Mouse (Mus musculus): ENCODE results near the gene Qtrt1. TPM values are rescaled to one million over a fixed set of nuclear protein-coding genes. Genes with fewer than 3 reads are reported as not detected.
A peak's percentile ranks its signal among the peaks of the same experiment; 100 is the strongest.
"Not testable (repeated sequence)": the region's sequence is repeated elsewhere in the genome, so short reads cannot be mapped to it uniquely, and the experiment has no call there.

Gene Qtrt1
- total RNA-seq, 2 experiments from 2014 or later: 21.4 to 31.6 TPM

DNA sequence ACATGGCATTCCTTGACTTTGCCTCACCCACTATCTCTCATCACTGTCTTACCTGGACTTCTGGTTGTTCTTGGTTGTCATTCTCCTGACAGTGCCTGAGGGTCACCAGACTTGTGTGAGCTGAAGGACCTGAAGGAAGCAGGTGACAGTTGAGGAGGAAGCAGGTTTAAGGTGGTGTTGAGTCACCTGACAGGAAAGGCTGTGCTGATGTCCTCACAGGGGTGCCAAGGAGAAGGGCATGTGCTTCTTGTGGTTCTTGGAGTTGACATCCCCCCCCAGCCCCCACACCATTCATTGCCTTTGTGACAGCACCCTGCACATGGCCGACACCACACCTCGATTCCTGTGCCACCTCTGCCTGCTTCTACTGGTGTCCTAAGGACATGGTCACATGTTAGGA is 36.1 kb downstream of the Qtrt1 start:
- no peak for DNase-seq (ENCODE audit: extremely low spot score in 1 of 2, low spot score in 1 of 2)

DNA sequence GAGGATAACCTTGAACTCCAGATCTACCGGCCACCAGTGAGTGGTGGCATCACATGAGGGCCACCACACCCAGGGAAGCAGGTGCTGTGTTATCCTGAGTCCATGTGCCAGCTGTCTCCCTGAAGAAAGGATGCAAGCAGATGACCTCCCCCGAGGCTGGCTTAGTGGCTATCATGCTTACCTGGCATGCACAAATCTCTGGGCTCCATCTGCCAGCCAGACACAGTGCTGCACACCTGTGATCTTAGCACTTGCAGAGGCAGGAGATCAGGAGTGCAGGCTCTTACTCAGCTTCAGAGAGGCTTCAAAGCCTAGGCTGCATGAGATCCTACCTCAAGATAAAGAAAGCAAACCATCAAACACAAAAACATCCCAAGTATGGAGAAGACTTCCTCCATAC is 38.1 kb downstream of the Qtrt1 start:
- no peak for DNase-seq (ENCODE audit: extremely low spot score in 1 of 2, low spot score in 1 of 2)

- no peak for DNase-seq (ENCODE audit: extremely low spot score in 1 of 2, low spot score in 1 of 2)
Observed at GRCm38 (mm10) chr9:21450270-21450669, 38.6 kb downstream of the Qtrt1 start.

DNA sequence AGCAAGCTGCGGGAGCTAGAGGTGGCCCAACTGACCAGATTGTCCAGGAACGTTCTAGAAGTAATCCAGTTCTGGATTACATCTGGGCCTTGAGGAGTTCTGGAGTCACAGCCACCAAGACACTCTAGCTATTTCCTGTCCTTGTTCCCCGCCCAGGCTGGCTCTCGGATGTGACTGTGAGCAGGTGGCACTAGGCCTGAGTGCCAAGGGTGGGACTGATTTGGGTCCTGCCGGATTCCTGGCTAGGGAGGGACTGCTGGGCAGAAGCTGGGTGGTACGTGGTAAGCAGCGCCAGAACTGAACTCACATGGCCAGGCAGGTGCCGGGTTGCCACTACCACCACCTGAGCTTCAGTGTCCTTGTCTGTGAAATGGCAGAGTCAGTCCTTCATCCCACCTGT is 39.8 kb downstream of the Qtrt1 start:
- DNase-seq (ENCODE audit: extremely low spot score in 1 of 2, low spot score in 1 of 2): no peak

DNA sequence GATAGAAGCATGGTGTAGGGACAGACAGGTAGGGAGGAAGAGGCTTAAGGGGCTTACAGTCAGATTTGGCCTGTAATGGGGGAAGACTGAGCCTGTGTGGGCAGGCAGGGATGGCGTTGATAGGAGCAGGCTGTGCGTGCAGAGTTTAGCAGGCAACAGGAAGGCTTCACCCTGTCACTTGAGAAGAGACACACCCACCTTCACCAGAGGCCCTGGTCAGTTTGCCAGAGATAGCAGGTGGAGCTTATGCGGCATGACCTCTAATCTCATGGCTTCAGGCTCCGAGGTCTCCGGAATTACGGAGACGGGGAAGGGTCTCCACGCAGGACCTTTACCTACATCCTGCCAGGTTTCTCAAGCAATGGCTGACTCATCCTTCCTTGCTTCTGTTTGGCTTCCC is 40.2 kb downstream of the Qtrt1 start:
- no peak for DNase-seq (ENCODE audit: extremely low spot score in 1 of 2, low spot score in 1 of 2)

DNA sequence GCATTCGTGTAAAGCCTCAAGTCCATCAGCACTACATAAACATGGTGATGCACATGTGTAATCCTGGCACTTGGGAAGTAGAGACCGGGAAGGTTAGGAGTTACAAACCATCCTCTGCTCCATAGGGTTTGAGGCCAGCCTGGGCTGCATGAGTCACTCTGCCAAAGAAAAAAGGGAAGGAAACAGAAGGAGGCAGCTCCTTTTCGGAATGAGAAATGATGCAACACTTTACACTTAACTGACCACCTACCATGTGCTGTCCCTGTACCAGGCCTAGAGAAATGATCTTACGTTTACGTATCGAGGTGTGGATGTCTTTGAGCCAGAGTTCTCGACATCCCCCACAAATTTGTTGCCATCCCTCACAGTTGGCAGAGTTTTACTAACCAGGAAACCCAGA is 41.4 kb downstream of the Qtrt1 start:
- no peak for DNase-seq (ENCODE audit: extremely low spot score in 1 of 2, low spot score in 1 of 2)

DNA sequence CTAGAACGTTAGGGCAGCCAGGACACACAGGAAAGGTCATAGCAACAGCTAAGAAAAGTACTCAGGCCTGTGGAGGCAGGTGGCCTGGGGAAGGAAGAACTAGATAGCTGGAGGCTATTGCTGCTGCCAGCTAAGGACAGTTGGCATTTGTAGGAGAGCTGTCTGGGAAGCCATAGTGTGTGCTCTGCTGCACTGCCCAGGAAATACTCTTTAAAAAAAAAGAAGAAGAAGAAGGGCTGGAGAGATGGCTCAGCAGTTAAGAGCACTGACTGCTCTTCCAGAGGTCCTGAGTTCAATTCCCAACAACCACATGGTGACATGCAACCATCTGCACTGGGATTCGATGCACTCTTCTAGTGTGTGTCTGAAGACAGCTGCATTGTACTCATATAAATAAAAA is 41.8 kb downstream of the Qtrt1 start:
- DNase-seq (ENCODE audit: extremely low spot score in 1 of 2, low spot score in 1 of 2): no peak

GRCm38 (mm10) chr9:21454556-21454955 is 42.9 kb downstream of the Qtrt1 start:
- DNase-seq (ENCODE audit: extremely low spot score in 1 of 2, low spot score in 1 of 2): no peak

DNA sequence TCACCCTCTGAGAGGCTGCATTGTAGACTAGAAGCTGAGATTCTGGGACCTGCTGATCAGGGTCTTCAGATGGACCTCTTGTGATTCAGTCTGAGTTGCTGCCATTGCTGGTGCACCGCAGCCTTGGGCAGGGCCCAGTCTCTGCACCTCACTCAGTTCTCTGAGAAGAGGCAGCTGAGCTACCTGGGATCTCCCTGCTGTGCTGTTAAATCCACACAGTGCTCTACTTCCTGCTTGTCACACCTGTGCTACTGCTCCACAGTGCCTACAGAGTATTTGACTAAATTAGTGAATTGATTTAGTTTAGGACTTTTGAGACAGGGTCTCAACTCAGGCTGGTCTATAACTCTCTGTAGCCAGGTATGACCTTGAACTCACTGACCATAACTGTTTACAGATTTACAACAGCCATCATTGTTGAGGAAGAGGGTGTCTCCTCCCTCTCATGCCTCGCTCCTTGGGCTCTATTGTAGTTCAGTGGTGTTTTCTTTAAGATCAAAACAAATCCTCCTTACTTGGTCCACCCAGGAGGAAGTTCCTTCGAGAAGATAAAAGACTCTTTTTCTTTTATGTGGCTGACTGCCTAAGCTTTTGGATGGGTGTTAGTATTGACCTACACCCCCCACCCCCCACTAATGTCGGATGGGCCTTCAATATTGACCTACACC is 43.6 kb downstream of the Qtrt1 start:
- no peak for DNase-seq (ENCODE audit: extremely low spot score in 1 of 2, low spot score in 1 of 2)

DNA sequence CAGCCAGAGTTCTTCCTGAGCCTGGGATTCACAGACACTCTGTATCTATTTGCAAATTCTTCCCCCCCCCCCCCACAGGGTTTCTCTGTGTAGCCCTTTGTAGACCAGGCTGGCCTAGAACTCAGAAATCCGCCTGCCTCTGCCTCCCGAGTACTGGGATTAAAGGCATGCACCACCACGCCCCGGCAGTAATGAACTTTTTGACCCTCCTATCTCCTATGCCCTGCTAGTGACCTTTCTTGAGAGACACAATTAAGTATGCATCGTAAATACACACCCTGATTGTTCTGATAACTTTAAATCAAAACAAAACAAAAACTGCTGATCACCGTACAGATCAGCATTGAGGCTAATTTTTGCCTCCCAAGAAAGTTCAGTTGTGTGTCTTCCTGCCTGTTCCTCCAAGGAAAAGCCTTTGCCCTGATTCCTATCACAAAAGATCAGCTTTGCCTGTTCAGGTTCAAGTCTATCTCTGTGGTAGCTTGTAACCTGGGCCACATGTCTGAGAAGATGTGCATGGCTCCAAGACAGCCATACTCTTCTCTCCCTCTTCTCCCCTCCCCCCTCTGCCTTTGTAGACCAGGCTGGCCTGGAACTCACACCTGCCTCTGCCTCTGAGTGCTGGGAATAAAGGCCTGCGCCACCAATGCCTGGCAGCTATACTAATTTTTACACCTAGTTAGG is 44.8 kb downstream of the Qtrt1 start:
- no peak for DNase-seq (ENCODE audit: extremely low spot score in 1 of 2, low spot score in 1 of 2)

- DNase-seq (ENCODE audit: extremely low spot score in 1 of 2, low spot score in 1 of 2): no peak
Observed at GRCm38 (mm10) chr9:21456930-21457634, 45.4 kb downstream of the Qtrt1 start.

- no peak for DNase-seq (ENCODE audit: extremely low spot score in 1 of 2, low spot score in 1 of 2)
Observed at GRCm38 (mm10) chr9:21458821-21459220, 47.2 kb downstream of the Qtrt1 start.

DNA sequence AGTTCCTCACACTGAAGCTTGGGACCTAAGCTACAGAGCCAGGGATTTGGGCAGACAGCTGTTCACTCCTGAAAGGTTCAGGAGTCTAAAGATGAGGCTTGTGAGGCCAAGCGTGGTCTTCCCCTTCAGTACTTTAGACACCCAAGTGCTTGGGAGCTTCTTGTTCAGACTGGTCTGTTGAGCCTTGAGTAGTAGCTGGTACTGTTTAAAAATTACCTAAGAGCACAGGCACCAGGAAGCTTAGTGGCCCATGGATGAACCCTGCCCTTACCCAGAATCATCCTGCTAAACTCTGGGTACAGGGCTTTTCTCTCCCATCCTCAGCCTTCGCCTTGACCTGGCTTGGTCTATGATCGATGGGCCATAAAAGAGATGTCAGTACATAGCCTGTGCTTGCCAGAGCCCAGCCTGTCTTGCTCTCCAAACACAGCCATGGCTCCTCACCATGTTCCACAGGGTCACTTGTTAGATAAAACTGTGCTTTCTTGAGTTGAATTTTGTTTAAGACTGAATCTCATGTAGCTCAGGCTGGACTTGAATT is 48.8 kb downstream of the Qtrt1 start:
- no peak for DNase-seq (ENCODE audit: extremely low spot score in 1 of 2, low spot score in 1 of 2)

GRCm38 (mm10) chr9:21463138-21463590 is 51.5 kb downstream of the Qtrt1 start:
- DNase-seq (ENCODE audit: extremely low spot score in 1 of 2, low spot score in 1 of 2): peak in 1 of 2 experiments; percentile 16

GRCm38 (mm10) chr9:21463766-21464564 is 52.3 kb downstream of the Qtrt1 start:
- DNase-seq (ENCODE audit: extremely low spot score in 1 of 2, low spot score in 1 of 2): no peak

DNA sequence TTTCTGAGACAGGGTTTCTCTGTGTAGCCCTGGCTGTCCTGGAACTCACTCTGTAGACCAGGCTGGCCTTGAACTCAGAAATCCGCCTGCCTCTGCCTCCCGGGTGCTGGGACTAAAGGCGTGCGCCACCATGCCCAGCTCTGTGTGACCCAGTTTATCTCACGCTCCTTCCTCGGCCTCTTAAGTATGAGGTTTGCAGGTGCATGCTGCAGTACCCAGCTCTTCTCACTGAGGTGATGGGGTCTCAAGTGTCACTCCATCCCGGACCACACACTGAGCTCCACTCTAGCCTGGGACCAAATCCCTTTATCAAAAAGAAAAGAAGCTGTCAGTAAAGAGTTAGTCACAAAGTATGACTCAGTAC is 52.9 kb downstream of the Qtrt1 start:
- not testable (repeated sequence) for DNase-seq (ENCODE audit: extremely low spot score in 1 of 2, low spot score in 1 of 2)

DNA sequence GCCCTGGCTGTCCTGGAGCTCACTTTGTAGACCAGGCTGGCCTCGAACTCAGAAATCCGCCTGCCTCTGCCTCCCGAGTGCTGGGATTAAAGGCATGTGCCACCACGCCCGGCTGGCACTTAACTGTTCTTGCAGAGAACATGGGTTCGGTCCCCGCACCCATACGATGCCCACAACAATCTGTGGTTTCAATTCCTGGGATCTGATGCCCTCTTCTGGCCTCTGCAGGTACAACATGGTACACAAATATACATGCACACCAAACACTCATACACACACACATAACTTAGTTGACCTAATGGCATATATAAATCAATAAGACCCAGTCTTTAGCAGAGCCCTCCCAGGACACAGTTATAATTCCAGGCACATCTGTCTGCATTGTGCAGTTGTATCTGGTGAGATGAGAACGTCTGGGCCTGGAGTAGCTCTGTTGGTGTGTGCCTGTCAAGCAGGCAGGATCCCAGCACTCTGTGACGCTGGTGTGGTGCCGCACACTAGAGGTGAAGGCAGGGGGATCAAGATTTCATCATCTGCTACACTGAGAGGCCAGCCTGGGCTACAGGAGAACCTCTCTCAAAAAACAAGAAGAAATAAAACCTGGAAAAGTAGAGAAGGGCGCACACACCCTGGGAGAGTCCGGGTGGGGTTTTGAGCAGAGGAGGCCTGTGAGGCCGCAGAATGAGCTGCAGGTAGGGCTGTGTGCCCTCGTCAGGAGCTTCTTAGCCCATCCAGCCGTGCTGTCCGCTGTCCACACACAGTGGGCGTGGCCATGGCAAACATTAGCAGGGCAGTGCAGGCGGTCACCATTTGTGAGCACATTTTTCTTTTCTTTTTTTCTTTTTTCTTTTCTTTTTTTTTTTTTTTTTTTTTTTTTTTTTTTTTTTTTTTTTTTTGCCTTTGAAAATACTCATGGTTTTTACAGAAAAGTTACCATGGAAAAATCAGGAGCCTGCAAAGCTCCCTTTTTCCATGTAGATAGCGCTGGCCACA is 57.7 kb downstream of the Qtrt1 start:
- peak in 1 of 2 experiments; percentile 64 for DNase-seq (ENCODE audit: extremely low spot score in 1 of 2, low spot score in 1 of 2)

Data from layer of hippocampus, postnatal 25 days (tissue).